Mouse (Mus musculus): Measurements from ENCODE around the gene Ank.

GRCm38 (mm10) chr15:27612533-27613221, 146.2 kb downstream of the Ank start:
- TF ChIP-seq CTCF (IDR thresholded peaks at IDR 0.05 in 2 of 3, conservative IDR thresholded peaks at IDR 0.05 in 1 of 3; ENCODE audit: control insufficient read depth in 1 of 3, insufficient read depth in 1 of 3, low read depth in 2 of 3, low read length in 3 of 3, poor library complexity in 1 of 3, severe bottlenecking in 1 of 3): peak; percentile 49 to 95 (median 85)
- TF ChIP-seq GATA1 (IDR thresholded peaks at IDR 0.05; ENCODE audit: low read depth, low read length): 0 out of 2 replicates have a peak, but pooled peaks have one; percentile 19
- TF ChIP-seq JUND (IDR thresholded peaks at IDR 0.05; ENCODE audit: low read depth, low read length): no peak
- TF ChIP-seq MAFK (IDR thresholded peaks at IDR 0.05; ENCODE audit: borderline replicate concordance, low read depth, low read length): no peak
- TF ChIP-seq ZMIZ1 (IDR thresholded peaks at IDR 0.05; ENCODE audit: low read depth, low read length): no peak
- TF ChIP-seq SMC3 (IDR thresholded peaks at IDR 0.05; ENCODE audit: low read depth, low read length): peak; percentile 83
- TF ChIP-seq POLR2A (IDR thresholded peaks at IDR 0.05; ENCODE audit: control insufficient read depth in 1 of 2, insufficient read depth in 1 of 2, low read depth in 1 of 2, low read length in 2 of 2, poor library complexity in 1 of 2): no peak
- TF ChIP-seq GABPA (IDR thresholded peaks at IDR 0.05; ENCODE audit: low read depth, low read length): no peak
- TF ChIP-seq POLR2AphosphoS2 (IDR thresholded peaks at IDR 0.05; ENCODE audit: low read length): no peak
- no peak for TF ChIP-seq TCF12 (IDR thresholded peaks at IDR 0.05; ENCODE audit: low read depth, low read length)
- TF ChIP-seq EP300 (IDR thresholded peaks at IDR 0.05; ENCODE audit: low read depth in 1 of 2, low read length in 2 of 2): no peak
- TF ChIP-seq RCOR1 (IDR thresholded peaks at IDR 0.05; ENCODE audit: low read depth, low read length): no peak
- TF ChIP-seq KAT2A (conservative IDR thresholded peaks at IDR 0.05; ENCODE audit: low read depth, low read length): no peak
- no peak for TF ChIP-seq HCFC1 (IDR thresholded peaks at IDR 0.05; ENCODE audit: low read depth, low read length)

All from MEL (cell line).